Mouse (Mus musculus) hindbrain, embryonic 11.5 days (tissue): ENCODE data around the gene Cnga2. TPM values are rescaled to one million over a fixed set of nuclear protein-coding genes. Genes with fewer than 3 reads are reported as not detected.

Source experiments
- ATAC-seq: fragments of 200-750 bp; cut with Nextera tagmentation; 2 replicates; pipeline ENCODE4 v1.8.0; 2017; ENCODE audit warnings: mild to moderate bottlenecking, moderate TSS enrichment, moderate library complexity; ENCODE audit not compliant: low FRiP score
- DNase-seq: peaks from one replicate; pipeline ENCODE4 v3.0.0-alpha.2; 2015; ENCODE audit warnings: low spot score
- H3K27ac ChIP-seq: fragments of 300-500 bp; sonication (generic); 2 replicates; pipeline ENCODE4 v1.5.1; 2014; ENCODE audit warnings: mild to moderate bottlenecking, low read depth, low read length
- H3K27me3 ChIP-seq: fragments of 300-500 bp; sonication (generic); 2 replicates; pipeline ENCODE4 v1.6.1; 2014; ENCODE audit warnings: mild to moderate bottlenecking, low read length, moderate library complexity, mixed read lengths; ENCODE audit not compliant: control insufficient read depth, insufficient read depth
- H3K36me3 ChIP-seq: fragments of 300-500 bp; sonication (generic); 2 replicates; pipeline ENCODE4 v1.6.1; 2014; ENCODE audit warnings: mild to moderate bottlenecking, low read length, moderate library complexity, mixed read lengths; ENCODE audit not compliant: control insufficient read depth, insufficient read depth
- H3K4me1 ChIP-seq: fragments of 300-500 bp; sonication (generic); replicated peaks from 2 replicates; pipeline ENCODE4 v1.6.1; 2014; ENCODE audit warnings: low read length, mixed read lengths; ENCODE audit not compliant: control insufficient read depth, insufficient read depth
- H3K4me2 ChIP-seq: fragments of 300-500 bp; sonication (generic); replicated peaks from 2 replicates; pipeline ENCODE4 v1.6.1; 2014; ENCODE audit warnings: mild to moderate bottlenecking, low read depth, low read length
- H3K4me3 ChIP-seq: fragments of 300-500 bp; sonication (generic); 2 replicates; pipeline ENCODE4 v1.5.1; 2014; ENCODE audit warnings: low read depth, low read length
- H3K9ac ChIP-seq: fragments of 300-500 bp; sonication (generic); 2 replicates; pipeline ENCODE4 v1.6.1; 2014; ENCODE audit warnings: low read depth, low read length
- H3K9me3 ChIP-seq: fragments of 300-500 bp; sonication (generic); 2 replicates; pipeline ENCODE4 v1.6.1; 2016; ENCODE audit warnings: low read length; ENCODE audit not compliant: control insufficient read depth
- WGBS: fragments of 180-500 bp; shearing (Covaris S2); extraction: QIAGEN DNeasy Blood & Tissue Kit; methylation state at CpG from one replicate; pipeline ENCODE4 v1.1.7; 2014; 5-methylcytosine and 5-hydroxymethylcytosine counted together
- polyA plus RNA-seq: library from polyadenylated mRNA; unstranded; fragments of >200 nt; fragmentation: Nextera tagmentation; extraction: Ambion mirVana; gene quantifications from 2 replicates; pipeline ENCODE4 v1.2.1, GENCODE M21; 2014

Cnga2 gene
- polyA plus RNA-seq, 1 experiment from 2014 or later = not detected

DNA sequence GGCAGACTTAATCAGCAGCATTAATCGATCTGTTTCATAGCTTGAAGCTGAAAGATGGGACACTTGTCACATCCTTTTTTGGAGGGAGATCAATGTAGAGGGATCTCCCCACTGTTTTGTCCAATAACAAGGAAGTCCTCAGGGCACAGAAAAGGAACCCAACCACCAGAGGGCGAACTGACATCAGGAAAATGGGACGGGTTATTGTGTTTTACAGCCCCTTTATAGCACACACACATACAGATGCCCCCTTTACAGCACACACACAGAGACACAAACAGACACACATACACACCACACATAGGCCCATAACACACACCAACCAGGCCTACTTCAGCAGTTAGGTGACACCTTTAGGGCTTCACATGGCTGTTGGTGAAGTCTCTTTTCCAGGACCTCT, 21.2 kb downstream of the Cnga2 start:
- peak; percentile 51; the same call in 1 of the 2 replicates for ATAC-seq
- no peak overlapping the region for H3K9ac ChIP-seq
- no peaks in the 10 kb centered on the region for H3K36me3 ChIP-seq
- no peaks in the 10 kb centered on the region for H3K9me3 ChIP-seq
- WGBS = 34% methylated on average over 3 of the region's 3 CpGs
- H3K27me3 ChIP-seq = no peaks in the 10 kb centered on the region
- H3K4me2 ChIP-seq = no peak overlapping the region
- no peaks in the 10 kb centered on the region for H3K4me1 ChIP-seq
- peak; percentile 60 for DNase-seq
- no peak overlapping the region for H3K4me3 ChIP-seq
- H3K27ac ChIP-seq = no peak overlapping the region

DNA sequence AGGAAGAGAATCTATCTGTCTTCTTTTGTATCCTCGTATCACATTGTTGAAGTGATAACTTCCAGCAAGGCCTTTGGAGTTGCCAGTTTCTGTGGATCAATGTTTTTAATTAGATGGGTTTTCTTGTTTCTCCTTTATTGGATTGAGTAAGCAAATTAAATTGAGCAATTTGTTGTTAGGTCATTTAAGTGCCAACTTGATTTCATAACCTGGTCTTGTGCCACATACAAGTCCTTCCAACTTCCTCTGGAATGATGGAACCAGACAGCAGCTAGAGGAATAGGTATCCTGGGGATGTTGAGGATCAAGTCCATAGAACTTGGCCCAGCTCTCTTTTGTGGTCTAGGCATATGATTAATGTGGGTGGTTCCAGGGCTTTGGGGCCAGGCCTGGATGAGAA, 30.6 kb downstream of the Cnga2 start:
- no peaks in the 10 kb centered on the region for H3K36me3 ChIP-seq
- ATAC-seq (no peak), DNase-seq (no peak)
- no peaks in the 10 kb centered on the region for H3K27me3 ChIP-seq
- 73% methylated on average over 1 of the region's 1 CpGs for WGBS
- H3K9me3 ChIP-seq = no peaks in the 10 kb centered on the region
- H3K27ac ChIP-seq = no peak overlapping the region
- no peak overlapping the region for H3K4me3 ChIP-seq
- H3K4me2 ChIP-seq = no peak overlapping the region
- H3K9ac ChIP-seq = no peak overlapping the region
- H3K4me1 ChIP-seq = no peaks in the 10 kb centered on the region

DNA sequence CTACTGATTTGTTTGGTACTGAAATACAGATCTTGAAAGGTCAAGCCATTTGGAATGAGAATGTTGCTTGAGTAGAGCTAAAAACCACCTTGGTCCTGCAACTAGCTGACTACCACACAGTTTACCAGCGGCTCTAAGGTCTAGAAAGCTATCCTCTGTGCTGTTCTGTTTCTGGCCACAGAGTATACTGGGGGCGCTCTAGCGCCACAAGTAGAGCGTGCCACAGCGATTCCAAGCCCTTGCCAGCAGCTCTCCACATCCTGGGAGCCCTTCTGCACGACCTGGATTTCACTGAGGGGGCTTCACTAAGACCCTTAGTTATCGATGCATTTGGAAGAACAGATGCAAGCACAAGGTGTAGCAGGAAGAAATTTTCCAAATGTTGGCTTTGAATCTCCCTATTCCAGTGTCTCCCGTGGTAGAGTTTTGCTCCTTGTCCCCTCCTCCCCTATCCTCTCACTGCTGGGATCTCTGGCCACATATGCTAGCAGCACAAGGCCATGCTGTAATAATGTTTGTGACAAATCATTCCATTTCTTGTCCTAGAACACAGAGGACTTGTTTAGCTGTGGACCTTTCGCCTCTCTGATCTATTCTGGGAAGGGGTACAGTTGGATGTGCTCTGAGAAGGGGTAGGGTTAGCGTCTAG, 31.2 kb downstream of the Cnga2 start:
- no peaks in the 10 kb centered on the region for H3K4me1 ChIP-seq
- H3K4me3 ChIP-seq = no peak overlapping the region
- H3K27ac ChIP-seq = no peak overlapping the region
- no peaks in the 10 kb centered on the region for H3K9me3 ChIP-seq
- WGBS = 38% methylated on average over 10 of the region's 10 CpGs
- H3K9ac ChIP-seq = no peak overlapping the region
- ATAC-seq (no peak; the same call in 1 of the 2 replicates), DNase-seq (peak; percentile 62)
- H3K4me2 ChIP-seq = no peak overlapping the region
- H3K27me3 ChIP-seq = no peaks in the 10 kb centered on the region
- no peaks in the 10 kb centered on the region for H3K36me3 ChIP-seq

DNA sequence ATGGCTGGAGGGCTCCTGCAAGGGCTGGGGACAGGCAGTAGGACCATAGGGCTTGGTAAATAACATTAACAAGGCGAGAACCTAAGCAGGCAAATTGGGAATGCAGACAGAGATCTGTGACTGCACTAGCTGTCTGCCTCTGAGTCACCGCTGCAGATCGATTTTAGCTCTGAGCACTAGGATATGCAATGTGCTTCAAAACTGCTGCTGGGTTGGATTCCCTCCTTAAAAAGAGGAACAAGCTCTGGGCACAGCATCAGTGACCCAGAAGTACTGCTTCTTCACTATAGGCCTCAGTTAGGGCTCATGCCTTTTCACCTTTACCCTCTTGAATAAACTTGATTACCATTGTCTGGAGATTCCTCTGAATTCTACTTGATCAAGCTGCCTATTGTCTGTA, 31.9 kb downstream of the Cnga2 start:
- no peak for ATAC-seq
- Histone ChIP-seq H3K4me3 (no peak overlapping the region), H3K27me3 (no peaks in the 10 kb centered on the region), H3K27ac (no peak overlapping the region), H3K9me3 (no peaks in the 10 kb centered on the region), H3K4me2 (no peak overlapping the region), H3K4me1 (no peaks in the 10 kb centered on the region), H3K9ac (no peak overlapping the region), H3K36me3 (no peaks in the 10 kb centered on the region)
- DNase-seq = no peak
- 64% methylated on average over 3 of the region's 3 CpGs for WGBS

DNA sequence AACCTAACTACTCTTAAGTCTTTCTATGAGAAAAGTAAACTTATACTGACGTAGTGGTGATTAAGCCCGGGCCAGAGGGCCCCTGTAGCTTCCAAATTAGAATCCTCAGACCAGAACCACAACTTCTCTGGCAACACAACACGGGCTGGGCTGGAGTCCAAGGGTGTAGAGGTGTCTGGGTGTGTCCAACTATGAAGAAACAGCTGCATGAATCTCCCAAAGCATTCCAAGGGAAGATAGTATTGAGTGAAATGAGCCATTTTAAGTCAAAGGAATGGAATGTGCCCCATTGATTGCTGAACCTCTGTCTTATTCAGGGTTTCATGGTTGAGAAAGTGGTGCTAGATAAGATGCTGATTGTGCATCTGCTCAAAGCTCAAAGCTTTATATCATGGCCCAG, 52.4 kb downstream of the Cnga2 start:
- no peak overlapping the region for H3K4me2 ChIP-seq
- H3K9ac ChIP-seq = no peak overlapping the region
- ATAC-seq (no peak), DNase-seq (no peak)
- no peaks in the 10 kb centered on the region for H3K27me3 ChIP-seq
- H3K4me1 ChIP-seq = no peaks in the 10 kb centered on the region
- H3K36me3 ChIP-seq = no peaks in the 10 kb centered on the region
- WGBS = 68% methylated on average over 3 of the region's 3 CpGs
- no peak overlapping the region for H3K4me3 ChIP-seq
- no peak overlapping the region for H3K27ac ChIP-seq
- H3K9me3 ChIP-seq = no peaks in the 10 kb centered on the region

DNA sequence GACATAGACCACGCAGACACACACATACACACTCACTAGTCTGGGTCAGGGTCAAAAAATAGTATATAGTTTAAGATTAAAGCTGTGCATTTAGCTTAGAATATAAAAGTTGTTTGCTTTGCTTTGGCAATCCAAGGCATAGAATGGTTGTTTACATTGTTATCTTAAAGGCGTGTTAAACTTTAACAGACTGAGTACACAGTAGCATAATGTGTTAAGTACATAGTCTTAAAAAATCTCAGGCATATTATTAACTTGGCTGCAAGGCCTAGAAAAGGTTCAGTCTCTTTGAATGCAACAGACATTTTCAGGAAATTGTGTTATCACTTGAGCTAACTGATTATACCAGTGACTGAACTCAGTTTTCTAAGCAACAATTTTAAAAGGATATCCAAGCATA, 56.3 kb downstream of the Cnga2 start:
- Histone ChIP-seq H3K4me2 (no peak overlapping the region), H3K36me3 (no peaks in the 10 kb centered on the region), H3K27ac (no peak overlapping the region), H3K9ac (no peak overlapping the region), H3K27me3 (no peaks in the 10 kb centered on the region), H3K4me3 (no peak overlapping the region), H3K9me3 (no peaks in the 10 kb centered on the region), H3K4me1 (no peaks in the 10 kb centered on the region)
- ATAC-seq (no peak), DNase-seq (no peak)
- 88% methylated on average over 2 of the region's 2 CpGs for WGBS

Other genes starting within 250 kb of the Cnga2 start
- gene Vma21, start 175.9 kb upstream of the Cnga2 start, polyA plus RNA-seq = 38.4 and 41.9 TPM in 2 replicates
- gene Gm1141, start 70.8 kb upstream of the Cnga2 start, polyA plus RNA-seq = 0.24 and 0.66 TPM in 2 replicates
- gene Prrg3, start 29.2 kb upstream of the Cnga2 start, polyA plus RNA-seq = 7.8 and 8.1 TPM in 2 replicates
- 0.26 TPM in 1 of 2 replicates, not detected in the other for gene Fate1, start 18.9 kb upstream of the Cnga2 start, polyA plus RNA-seq
- not detected in 2 replicates for gene Magea4, start 230.2 kb downstream of the Cnga2 start, polyA plus RNA-seq